Mouse (Mus musculus): Measurements from ENCODE around the gene Gusb. TPM values are rescaled to one million over a fixed set of nuclear protein-coding genes. Genes with fewer than 3 reads are reported as not detected.

Gusb gene
- 53.9 and 61.7 TPM in 2 replicates for polyA plus RNA-seq (2016; fragmentation: Nextera tagmentation; extraction: Ambion mirVana)

DNA sequence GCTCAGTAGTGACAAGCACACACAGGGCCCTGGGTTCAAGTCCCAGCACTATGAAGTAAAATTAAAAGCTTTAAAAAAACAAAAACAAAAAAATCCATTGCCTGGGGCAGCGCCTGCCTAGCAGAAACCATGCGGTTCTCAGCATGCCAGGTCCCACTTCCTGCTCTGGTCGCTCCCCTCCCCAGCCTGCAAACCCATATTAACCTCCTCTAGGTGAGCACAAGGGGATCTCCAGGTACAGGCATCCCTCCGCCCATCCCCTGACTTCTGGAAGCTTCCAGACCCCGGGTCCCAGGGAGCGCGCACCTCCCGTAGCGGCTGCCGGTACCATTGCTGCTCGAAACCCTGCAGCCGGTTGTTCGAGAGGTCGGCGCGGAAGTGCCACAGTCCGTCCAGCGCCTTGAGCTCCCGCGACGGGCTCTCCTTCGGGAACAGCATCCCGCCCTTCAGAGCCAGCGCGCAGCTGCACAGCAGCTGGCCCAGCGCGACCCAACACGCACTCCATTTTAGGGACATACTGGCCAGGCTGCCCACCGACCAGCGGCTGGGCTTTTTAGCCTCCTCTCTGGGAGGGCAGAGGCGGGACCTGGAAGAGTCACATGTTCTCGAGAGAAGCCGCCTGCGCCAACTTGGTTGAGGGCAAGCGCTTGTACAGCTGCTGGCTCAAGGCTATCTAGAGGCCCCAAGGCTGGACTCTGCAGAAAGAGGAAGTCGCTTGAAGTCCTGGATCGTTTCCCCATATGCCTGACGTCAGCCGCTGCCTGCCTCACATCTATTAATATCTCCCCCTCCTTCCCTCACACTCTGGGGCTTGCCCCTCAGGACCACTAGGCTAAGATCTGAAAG is at the start of gene Gusb:
TSS of gene Gusb (minus strand) at position 749 of the 846 bp plus-strand sequence.
- peak within 1 kb of the TSS; percentile 72 for H3K4me3 ChIP-seq
- H3K4me1 ChIP-seq: peaks cover 26% of the 10 kb centered on the region
- peak within 1 kb of the TSS; percentile 92 for H3K27ac ChIP-seq
- 1% methylated on average over 39 of the region's 39 CpGs for WGBS
- 0 out of 2 replicates have a peak, but pooled peaks cover 3% of the 10 kb centered on the region for H3K9me3 ChIP-seq (replicated peaks)
- peak; percentile 87 for DNase-seq (ENCODE audit: low spot score)
- H3K27me3 ChIP-seq (ENCODE audit: low read depth, poor library complexity, severe bottlenecking): no peaks in the 10 kb centered on the region
- H3K36me3 ChIP-seq: peaks cover 33% of the 10 kb centered on the region

DNA sequence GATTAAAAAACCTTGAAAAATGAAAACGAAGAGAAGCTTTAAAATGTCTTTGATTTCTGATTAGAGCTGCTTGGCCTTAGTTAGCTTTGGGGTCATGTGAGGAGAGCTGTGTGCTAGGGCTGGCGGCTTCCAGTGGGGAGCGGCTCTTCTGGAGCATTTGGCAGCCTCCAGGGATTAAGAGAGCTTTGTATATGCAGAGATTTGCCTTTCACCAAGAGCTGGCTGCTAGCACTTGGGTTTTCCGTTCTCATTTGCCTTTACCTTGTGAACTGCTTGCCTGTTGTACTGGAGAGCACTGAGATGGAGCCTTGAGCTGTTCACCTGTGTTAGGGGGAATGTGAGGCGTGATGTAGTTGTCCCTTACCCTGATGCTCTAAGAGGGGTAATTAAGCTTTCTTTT is 49.7 kb upstream of the Gusb start:
- no peak for DNase-seq (ENCODE audit: low spot score)
- Histone ChIP-seq H3K9me3 (replicated peaks) (no peaks in the 10 kb centered on the region), H3K4me1 (no peaks in the 10 kb centered on the region), H3K27me3 (ENCODE audit: low read depth, poor library complexity, severe bottlenecking) (no peaks in the 10 kb centered on the region), H3K27ac (no peak overlapping the region), H3K36me3 (peaks cover 63% of the 10 kb centered on the region), H3K4me3 (no peak overlapping the region)
- 86% methylated on average over 5 of the region's 5 CpGs for WGBS

DNA sequence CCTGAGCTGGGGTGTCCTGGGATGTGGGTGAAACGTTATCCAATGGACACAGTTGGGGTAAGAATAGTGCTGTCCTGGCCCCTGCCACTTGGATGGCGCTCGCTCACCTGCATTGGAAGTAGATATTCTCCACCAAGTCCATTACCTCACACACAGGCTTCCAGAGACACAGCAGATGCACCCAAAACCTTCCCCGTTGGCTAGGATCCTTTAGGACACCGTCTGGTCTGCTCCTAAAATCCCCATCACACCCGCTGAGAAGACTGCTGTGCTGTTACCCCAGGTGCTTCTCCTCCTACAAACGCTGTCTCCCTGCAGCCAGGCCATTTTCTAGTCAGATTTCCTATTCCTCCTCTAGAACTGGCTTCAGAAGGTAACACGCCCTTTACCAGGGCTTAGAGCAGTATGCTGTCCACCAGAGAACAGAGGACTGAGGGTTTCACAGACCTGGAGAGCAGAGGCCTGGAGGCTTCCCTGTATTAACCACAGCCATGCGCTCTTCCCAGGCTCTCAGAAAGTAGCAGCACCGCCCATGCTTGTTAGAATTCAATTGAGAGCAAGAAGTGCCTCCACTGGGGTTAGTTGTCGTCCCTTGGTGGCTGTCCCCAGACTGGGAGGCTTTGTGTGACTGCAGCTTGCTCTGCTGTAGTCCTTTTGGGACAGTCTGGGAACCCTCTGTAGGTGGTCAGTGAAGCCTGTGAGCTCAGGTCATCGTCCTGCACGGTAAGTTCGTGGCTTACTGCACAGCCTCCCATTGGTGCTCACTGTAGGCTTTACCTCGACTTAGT is 48.4 kb upstream of the Gusb start:
- no peak for DNase-seq (ENCODE audit: low spot score)
- Histone ChIP-seq H3K27me3 (ENCODE audit: low read depth, poor library complexity, severe bottlenecking) (no peaks in the 10 kb centered on the region), H3K4me1 (no peaks in the 10 kb centered on the region), H3K36me3 (peaks cover 75% of the 10 kb centered on the region), H3K9me3 (replicated peaks) (no peaks in the 10 kb centered on the region), H3K27ac (no peak overlapping the region), H3K4me3 (no peak overlapping the region)
- 91% methylated on average over 15 of the region's 15 CpGs for WGBS

DNA sequence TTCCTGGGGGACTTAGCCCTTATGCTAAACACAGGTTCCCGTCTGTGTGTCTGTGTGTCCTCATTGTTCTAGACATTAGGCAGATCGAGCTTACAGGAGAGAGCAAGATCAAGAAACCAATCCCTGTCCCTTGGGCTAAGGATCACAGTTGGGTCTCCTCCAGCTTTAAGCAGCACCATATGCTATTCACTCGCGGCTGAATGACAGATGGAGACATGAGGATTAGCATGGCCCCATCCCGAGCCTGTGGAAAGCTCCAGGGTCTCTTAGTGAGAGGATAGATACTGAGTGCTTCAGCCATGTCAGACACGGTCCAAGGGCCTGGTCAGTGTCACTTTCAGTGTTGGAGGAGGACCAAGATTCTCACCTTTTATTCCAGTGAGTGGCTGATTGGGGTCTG is 47.6 kb upstream of the Gusb start:
- H3K36me3 ChIP-seq: peaks cover 80% of the 10 kb centered on the region
- WGBS: 80% methylated on average over 6 of the region's 6 CpGs
- no peaks in the 10 kb centered on the region for H3K27me3 ChIP-seq (ENCODE audit: low read depth, poor library complexity, severe bottlenecking)

DNA sequence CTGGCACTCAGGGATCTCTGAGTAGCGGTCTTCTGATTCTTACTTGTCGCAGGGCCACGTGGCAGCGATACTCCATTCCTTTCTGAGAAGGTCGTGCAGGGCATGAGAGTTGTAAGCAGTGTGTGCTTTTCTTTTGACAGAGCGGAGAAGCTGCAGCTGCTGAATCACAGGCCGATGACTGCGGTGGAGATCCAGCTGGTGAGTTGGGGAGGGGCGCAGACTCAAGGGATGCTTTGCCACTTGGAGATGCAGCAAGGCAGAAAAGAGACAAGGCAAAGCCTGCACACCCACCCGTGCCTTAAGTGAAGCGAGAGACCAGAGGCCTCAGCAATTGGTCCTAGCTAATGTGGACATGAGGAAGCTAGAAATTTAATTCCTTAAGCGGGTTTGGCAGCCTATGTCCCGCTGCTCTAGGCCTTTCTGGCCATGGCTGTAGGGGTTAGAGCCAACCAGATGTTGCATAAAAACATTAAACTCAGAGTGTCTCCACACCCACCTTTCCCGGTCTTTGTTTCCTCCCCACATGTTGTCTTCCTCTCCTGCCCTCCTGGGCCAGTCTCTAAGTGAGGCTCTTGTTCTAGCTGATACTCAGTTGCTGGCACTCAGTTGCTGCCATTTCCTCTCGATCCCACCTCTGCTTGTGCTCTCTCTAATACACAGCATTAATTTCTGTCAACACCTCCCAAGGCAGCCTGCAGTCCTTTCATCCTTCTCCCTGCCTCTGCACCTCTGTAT is 46.1 kb upstream of the Gusb start:
- Histone ChIP-seq H3K9me3 (replicated peaks) (no peaks in the 10 kb centered on the region), H3K27ac (no peak overlapping the region), H3K36me3 (peaks cover 83% of the 10 kb centered on the region), H3K4me1 (no peaks in the 10 kb centered on the region), H3K27me3 (ENCODE audit: low read depth, poor library complexity, severe bottlenecking) (no peaks in the 10 kb centered on the region), H3K4me3 (no peak overlapping the region)
- no peak for DNase-seq (ENCODE audit: low spot score)
- 93% methylated on average over 15 of the region's 15 CpGs for WGBS

More for the DNA sequence above, 47.6 kb upstream of the Gusb start:
- no peaks in the 10 kb centered on the region for H3K9me3 ChIP-seq (replicated peaks)
- H3K4me3 ChIP-seq: no peak overlapping the region
- no peak overlapping the region for H3K27ac ChIP-seq
- H3K4me1 ChIP-seq: no peaks in the 10 kb centered on the region
- no peak for DNase-seq (ENCODE audit: low spot score)

DNA sequence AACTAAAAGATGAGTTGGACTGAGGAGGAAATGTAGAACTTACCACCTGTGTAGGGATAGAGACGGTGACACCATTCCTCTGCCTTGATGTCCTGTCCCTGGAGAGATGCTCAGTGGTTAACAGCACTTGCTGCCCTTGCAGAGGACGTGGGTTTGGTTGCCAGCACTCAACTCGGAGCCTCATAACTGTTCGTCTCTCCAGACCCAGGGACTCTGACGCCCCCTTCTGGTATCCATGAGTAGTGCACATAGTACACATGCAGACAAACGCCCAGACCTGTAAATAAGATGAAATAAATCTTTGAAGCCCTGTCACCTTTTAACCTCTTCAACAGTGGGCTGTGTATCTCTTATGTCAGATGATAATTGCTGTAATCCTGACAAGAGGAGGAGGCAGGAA is 44.2 kb upstream of the Gusb start:
- 77% methylated on average over 6 of the region's 6 CpGs for WGBS
- H3K36me3 ChIP-seq: peaks cover 90% of the 10 kb centered on the region
- no peak overlapping the region for H3K27ac ChIP-seq
- no peaks in the 10 kb centered on the region for H3K4me1 ChIP-seq
- H3K27me3 ChIP-seq (ENCODE audit: low read depth, poor library complexity, severe bottlenecking): no peaks in the 10 kb centered on the region
- no peaks in the 10 kb centered on the region for H3K9me3 ChIP-seq (replicated peaks)
- no peak for DNase-seq (ENCODE audit: low spot score)
- H3K4me3 ChIP-seq: no peak overlapping the region

DNA sequence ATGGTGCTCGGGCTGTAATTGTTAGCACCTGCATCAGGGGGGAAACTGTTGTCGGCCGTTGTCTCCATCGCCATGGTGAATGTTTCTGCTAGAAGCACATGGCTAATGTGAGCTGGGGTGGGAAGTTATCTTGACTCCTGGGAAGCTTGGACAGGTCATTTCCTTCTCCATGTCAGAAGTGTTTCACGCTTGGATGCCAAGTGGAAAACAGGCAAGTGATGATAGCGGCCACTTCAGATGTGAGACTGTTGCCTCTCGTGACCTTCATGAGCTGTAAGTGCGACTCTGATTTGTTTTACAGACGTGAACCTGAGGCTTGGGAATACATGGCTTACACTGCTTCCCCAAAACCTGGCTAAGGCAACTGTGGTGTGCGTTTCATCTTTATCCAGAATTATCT is 43.7 kb upstream of the Gusb start:
- Histone ChIP-seq H3K4me3 (no peak overlapping the region), H3K36me3 (peaks cover 90% of the 10 kb centered on the region), H3K27me3 (ENCODE audit: low read depth, poor library complexity, severe bottlenecking) (no peaks in the 10 kb centered on the region), H3K9me3 (replicated peaks) (no peaks in the 10 kb centered on the region), H3K27ac (no peak overlapping the region), H3K4me1 (no peaks in the 10 kb centered on the region)
- DNase-seq (ENCODE audit: low spot score): no peak
- 89% methylated on average over 10 of the region's 10 CpGs for WGBS

DNA sequence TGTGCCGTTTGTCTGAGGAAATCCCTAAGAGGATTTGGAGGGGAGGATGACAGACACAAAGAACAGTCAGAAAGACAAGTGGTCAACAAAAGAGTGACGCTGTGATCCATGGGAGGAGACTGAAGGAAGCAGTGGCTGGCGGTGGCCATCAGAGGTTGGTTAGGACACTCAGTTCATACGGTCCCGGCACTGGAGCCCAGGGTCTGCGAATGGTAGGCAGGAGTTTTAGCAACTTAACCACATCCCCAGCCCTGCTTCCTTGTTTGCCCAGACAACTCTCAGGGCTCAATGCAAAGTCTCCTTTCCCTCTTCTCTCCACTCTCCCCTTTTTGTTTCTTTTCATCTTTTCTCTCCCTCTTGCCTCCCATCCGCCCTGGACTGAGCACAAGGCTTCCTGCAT is 43.3 kb upstream of the Gusb start:
- Histone ChIP-seq H3K9me3 (replicated peaks) (no peaks in the 10 kb centered on the region), H3K27ac (no peak overlapping the region), H3K36me3 (peaks cover 90% of the 10 kb centered on the region), H3K4me3 (no peak overlapping the region), H3K27me3 (ENCODE audit: low read depth, poor library complexity, severe bottlenecking) (no peaks in the 10 kb centered on the region), H3K4me1 (no peaks in the 10 kb centered on the region)
- WGBS: 90% methylated on average over 7 of the region's 7 CpGs
- DNase-seq (ENCODE audit: low spot score): no peak

DNA sequence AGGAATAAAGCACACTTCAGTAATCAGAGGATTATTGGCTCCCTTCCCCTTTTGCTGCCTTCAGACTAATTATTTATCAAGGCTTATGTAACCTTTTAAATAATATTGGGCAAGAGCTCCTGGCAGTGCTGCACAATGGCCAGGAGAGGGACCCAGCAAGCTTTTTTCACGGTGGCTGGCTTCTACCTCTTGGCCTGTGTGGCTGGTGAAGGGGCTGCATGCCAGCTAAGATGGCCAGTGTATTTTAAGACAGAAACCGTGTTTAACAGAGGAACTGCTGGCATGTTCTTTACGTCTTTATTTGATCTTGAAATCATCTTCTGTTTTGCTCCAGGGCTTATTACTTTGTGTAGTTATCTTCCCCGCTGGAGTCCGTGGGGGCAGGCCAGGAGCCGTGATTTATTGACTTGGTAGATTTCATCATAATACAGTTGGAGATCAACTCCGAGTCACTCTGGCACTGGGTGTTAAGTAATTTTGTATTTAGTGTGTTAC is 41.4 kb upstream of the Gusb start:
- H3K27me3 ChIP-seq (ENCODE audit: low read depth, poor library complexity, severe bottlenecking): no peaks in the 10 kb centered on the region
- H3K4me1 ChIP-seq: no peaks in the 10 kb centered on the region
- peaks cover 92% of the 10 kb centered on the region for H3K36me3 ChIP-seq
- H3K9me3 ChIP-seq (replicated peaks): no peaks in the 10 kb centered on the region
- no peak for DNase-seq (ENCODE audit: low spot score)
- WGBS: 86% methylated on average over 7 of the region's 7 CpGs
- no peak overlapping the region for H3K4me3 ChIP-seq
- H3K27ac ChIP-seq: no peak overlapping the region

DNA sequence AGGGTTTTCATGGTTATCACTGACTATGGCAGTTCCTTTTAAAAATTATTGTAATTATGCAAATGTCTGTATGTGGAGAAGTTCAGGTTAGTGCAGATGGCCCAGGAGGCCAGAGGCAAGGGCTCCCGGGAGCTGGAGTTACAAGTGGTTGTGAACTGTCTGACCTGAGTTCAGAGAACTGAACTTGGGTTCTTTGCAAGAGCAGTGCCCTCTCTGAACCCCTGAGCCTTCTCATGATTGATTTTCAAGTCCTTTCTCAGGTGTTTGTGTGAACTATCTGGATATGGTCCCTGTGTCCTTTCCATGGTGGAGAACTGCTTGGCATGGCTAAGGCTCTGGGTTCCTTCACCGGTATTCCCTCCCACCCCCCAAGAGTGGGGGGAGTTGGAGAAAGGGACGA is 40.9 kb upstream of the Gusb start:
- no peak overlapping the region for H3K4me3 ChIP-seq
- H3K9me3 ChIP-seq (replicated peaks): no peaks in the 10 kb centered on the region
- no peak overlapping the region for H3K27ac ChIP-seq
- peaks cover 89% of the 10 kb centered on the region for H3K36me3 ChIP-seq
- DNase-seq (ENCODE audit: low spot score): no peak
- H3K27me3 ChIP-seq (ENCODE audit: low read depth, poor library complexity, severe bottlenecking): no peaks in the 10 kb centered on the region
- 92% methylated on average over 3 of the region's 3 CpGs for WGBS
- no peaks in the 10 kb centered on the region for H3K4me1 ChIP-seq

DNA sequence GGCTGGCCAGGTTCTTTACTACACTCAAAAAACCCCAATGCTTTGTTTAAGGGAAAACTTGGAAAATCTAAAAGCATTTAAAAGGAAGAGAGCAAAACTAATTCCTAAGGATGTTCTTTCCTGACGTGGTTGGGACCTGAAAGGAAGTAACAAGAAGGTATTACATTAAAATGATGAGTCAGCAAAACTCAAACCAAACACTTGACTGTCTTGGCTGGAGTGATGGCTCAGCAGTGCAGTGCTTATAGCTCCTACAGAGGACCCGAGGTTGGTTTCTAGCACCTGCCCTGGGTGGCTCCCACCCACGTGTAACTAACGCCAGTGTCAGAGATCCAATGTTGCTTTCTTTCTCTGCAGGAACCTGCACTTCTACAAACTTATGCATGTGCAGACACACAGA is 38.4 kb upstream of the Gusb start:
- Histone ChIP-seq H3K9me3 (replicated peaks) (no peaks in the 10 kb centered on the region), H3K4me3 (no peak overlapping the region), H3K36me3 (peaks cover 86% of the 10 kb centered on the region), H3K4me1 (no peaks in the 10 kb centered on the region), H3K27ac (no peak overlapping the region), H3K27me3 (ENCODE audit: low read depth, poor library complexity, severe bottlenecking) (no peaks in the 10 kb centered on the region)
- no peak for DNase-seq (ENCODE audit: low spot score)
- 91% methylated on average over 4 of the region's 4 CpGs for WGBS

DNA sequence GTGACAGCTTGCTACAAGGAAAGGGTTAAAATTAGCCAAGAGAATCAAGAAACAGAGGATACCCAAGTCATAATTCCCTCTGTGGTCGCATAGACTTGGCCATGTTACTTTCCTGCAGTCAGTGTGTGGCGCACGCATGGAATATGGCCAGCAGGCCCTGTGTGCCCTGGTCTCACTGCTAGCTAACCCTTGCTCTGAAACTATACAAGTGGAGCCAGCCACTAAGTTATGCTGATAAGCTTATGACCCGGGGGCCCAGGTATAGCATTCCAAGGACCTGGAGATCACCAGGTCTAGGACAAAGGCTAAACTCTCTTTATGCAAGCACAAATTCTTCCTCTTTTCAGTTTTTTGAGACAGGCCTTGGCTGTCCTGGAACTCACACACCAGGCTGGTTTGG is 37.9 kb upstream of the Gusb start:
- Histone ChIP-seq H3K27me3 (ENCODE audit: low read depth, poor library complexity, severe bottlenecking) (no peaks in the 10 kb centered on the region), H3K36me3 (peaks cover 86% of the 10 kb centered on the region), H3K9me3 (replicated peaks) (no peaks in the 10 kb centered on the region), H3K4me1 (no peaks in the 10 kb centered on the region), H3K27ac (no peak overlapping the region), H3K4me3 (no peak overlapping the region)
- 94% methylated on average over 4 of the region's 4 CpGs for WGBS
- DNase-seq (ENCODE audit: low spot score): no peak
